ENCODE assay signal across 16 mouse cellular contexts in the genomic region with DNA sequence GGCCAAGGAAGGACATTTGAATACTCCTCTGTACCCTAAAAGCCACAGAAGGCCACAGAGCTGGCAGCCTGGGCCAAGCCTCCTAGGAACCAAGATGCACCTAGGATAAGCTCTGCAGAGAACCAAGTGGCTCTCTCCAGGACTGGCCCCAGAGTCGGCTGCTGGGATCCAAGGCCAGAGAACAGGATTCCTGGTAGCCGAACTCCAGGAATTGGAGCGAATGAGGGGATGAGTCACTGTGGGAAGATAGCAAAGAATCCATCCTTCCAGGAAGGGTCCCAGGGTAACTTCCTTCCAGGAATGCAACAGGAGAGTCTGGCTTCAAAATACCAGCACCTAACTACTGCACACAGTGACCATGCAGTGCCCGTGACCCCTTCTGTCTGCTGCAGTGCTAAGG. TPM values are rescaled to one million over a fixed set of nuclear protein-coding genes. Genes with fewer than 3 reads are reported as not detected.
DNase-seq lines count a peak whose midpoint lies in the region; ATAC-seq lines count a peak whose summit lies in the region.
"Had no signal": no experiment of that assay in that cellular context is flagged by ENCODE, and none has a peak within 500 bp of the region (broad histone marks: within the 10 kb centered on the region; RNA-seq: fewer than 3 reads in every experiment).

No protein-coding gene starts in this region.

- no peaks in the 10 kb centered on the region for H3K27me3 ChIP-seq in heart, embryonic 11.5 days (ENCODE audit: control insufficient read depth, insufficient read depth, low read length)
- H3K27me3 ChIP-seq in liver, embryonic 12.5 days (replicated peaks): no peaks in the 10 kb centered on the region
- H3K27me3 ChIP-seq in liver, embryonic 11.5 days (replicated peaks; ENCODE audit: control insufficient read depth, insufficient read depth, low read length): no peaks in the 10 kb centered on the region
- H3K27me3 ChIP-seq in embryonic facial prominence, embryonic 15.5 days: no peaks in the 10 kb centered on the region
- no peaks in the 10 kb centered on the region for H3K27me3 ChIP-seq in liver, embryonic 15.5 days
- H3K27me3 ChIP-seq: limb, embryonic 15.5 days had no signal

- H3K36me3 ChIP-seq in heart, embryonic 11.5 days (ENCODE audit: control insufficient read depth, insufficient read depth, low read length): no peaks in the 10 kb centered on the region
- peaks cover 49% of the 10 kb centered on the region for H3K36me3 ChIP-seq in liver, embryonic 12.5 days
- no peaks in the 10 kb centered on the region for H3K36me3 ChIP-seq in liver, embryonic 11.5 days (ENCODE audit: control insufficient read depth, insufficient read depth, low read length)
- no peaks in the 10 kb centered on the region for H3K36me3 ChIP-seq in embryonic facial prominence, embryonic 15.5 days
- H3K36me3 ChIP-seq in liver, embryonic 15.5 days (replicated peaks): peaks cover 25% of the 10 kb centered on the region; the same call in 1 of the 2 replicates
- H3K36me3 ChIP-seq: limb, embryonic 15.5 days had no signal

- peaks cover 48% of the 10 kb centered on the region for H3K4me1 ChIP-seq in heart, embryonic 11.5 days (ENCODE audit: control insufficient read depth, insufficient read depth, low read length)
- H3K4me1 ChIP-seq in liver, embryonic 12.5 days: peaks cover 64% of the 10 kb centered on the region
- peaks cover 48% of the 10 kb centered on the region for H3K4me1 ChIP-seq in liver, embryonic 11.5 days (replicated peaks; ENCODE audit: control insufficient read depth, insufficient read depth, low read length)
- peaks cover 25% of the 10 kb centered on the region for H3K4me1 ChIP-seq in embryonic facial prominence, embryonic 15.5 days
- peaks cover 61% of the 10 kb centered on the region for H3K4me1 ChIP-seq in liver, embryonic 15.5 days (replicated peaks)

- H3K4me2 ChIP-seq in heart, embryonic 11.5 days: no peak overlapping the region
- H3K4me2 ChIP-seq in liver, embryonic 12.5 days: no peak overlapping the region
- no peak overlapping the region for H3K4me2 ChIP-seq in liver, embryonic 11.5 days
- H3K4me2 ChIP-seq in embryonic facial prominence, embryonic 15.5 days (replicated peaks): no peak overlapping the region
- no peak overlapping the region for H3K4me2 ChIP-seq in liver, embryonic 15.5 days
- H3K4me2 ChIP-seq: limb, embryonic 15.5 days had no signal

- DNase-seq in heart, postnatal 36 days: no peak
- DNase-seq in liver, embryonic 11.5 days (ENCODE audit: low spot score): no peak
- no peak for DNase-seq in gastrocnemius, postnatal 14 days
- DNase-seq: cerebellum, postnatal 25 days; right cerebral cortex, adult 18-20 months; spleen, adult 18-20 months; thymus, postnatal 36 days had no signal

- no peak for ATAC-seq in heart, embryonic 11.5 days (replicated peaks; ENCODE audit: insufficient number of reproducible peaks, low FRiP score, low TSS enrichment)
- no peak for ATAC-seq in liver, embryonic 12.5 days
- no peak for ATAC-seq in liver, embryonic 11.5 days (replicated peaks; ENCODE audit: low FRiP score)
- ATAC-seq in embryonic facial prominence, embryonic 15.5 days (ENCODE audit: insufficient number of reproducible peaks, low FRiP score, low TSS enrichment, low read depth): no peak
- no peak for ATAC-seq in liver, embryonic 15.5 days (ENCODE audit: insufficient read depth)
- no peak for ATAC-seq in megakaryocyte progenitor cell, adult 5-6 weeks (replicated peaks; ENCODE audit: poor library complexity)
- ATAC-seq: CD4-positive, CD25-positive, alpha-beta regulatory T cell, adult 4 months had no signal

- H3K27ac ChIP-seq in heart, embryonic 11.5 days (ENCODE audit: low read depth, low read length): 0 out of 2 replicates have a peak overlapping the region, but pooled peaks have one; percentile 22
- 0 out of 2 replicates have a peak overlapping the region, but pooled peaks have one; percentile 13 for H3K27ac ChIP-seq in liver, embryonic 12.5 days
- no peak overlapping the region; the same call in 1 of the 2 replicates for H3K27ac ChIP-seq in liver, embryonic 11.5 days (ENCODE audit: low read depth, low read length)
- H3K27ac ChIP-seq in embryonic facial prominence, embryonic 15.5 days (replicated peaks): 0 out of 2 replicates have a peak overlapping the region, but pooled peaks have one; percentile 39
- 0 out of 2 replicates have a peak overlapping the region, but pooled peaks have one; percentile 10 for H3K27ac ChIP-seq in liver, embryonic 15.5 days (replicated peaks)
- H3K27ac ChIP-seq: limb, embryonic 15.5 days had no signal

- intact Hi-C loops in heart, postnatal 36 days (cut with DNase I): no loop called here
- intact Hi-C loops in gastrocnemius, postnatal 14 days (cut with DNase I; ENCODE audit: low total_unique reads): no loop called here

- H3K9ac ChIP-seq in heart, embryonic 11.5 days (ENCODE audit: low read depth, low read length): no peak overlapping the region
- H3K9ac ChIP-seq in liver, embryonic 12.5 days: no peak overlapping the region
- H3K9ac ChIP-seq in liver, embryonic 11.5 days (ENCODE audit: low read depth, low read length): no peak overlapping the region
- no peak overlapping the region for H3K9ac ChIP-seq in embryonic facial prominence, embryonic 15.5 days
- H3K9ac ChIP-seq in liver, embryonic 15.5 days: no peak overlapping the region
- H3K9ac ChIP-seq: limb, embryonic 15.5 days had no signal

- no peak overlapping the region for H3K4me3 ChIP-seq in heart, embryonic 11.5 days (ENCODE audit: low read depth, low read length)
- H3K4me3 ChIP-seq in liver, embryonic 12.5 days: no peak overlapping the region
- no peak overlapping the region for H3K4me3 ChIP-seq in liver, embryonic 11.5 days (ENCODE audit: low read depth, low read length)
- H3K4me3 ChIP-seq in embryonic facial prominence, embryonic 15.5 days (replicated peaks): no peak overlapping the region
- no peak overlapping the region for H3K4me3 ChIP-seq in liver, embryonic 15.5 days (replicated peaks)
- H3K4me3 ChIP-seq: left cerebral cortex, adult 2 months; limb, embryonic 15.5 days; midbrain, embryonic 10.5 days had no signal

- WGBS in heart, embryonic 11.5 days (ENCODE audit: insufficient replicate concordance): 73% methylated on average over 4 of the region's 4 CpGs
- WGBS in liver, embryonic 12.5 days (ENCODE audit: insufficient replicate concordance): 80% methylated on average over 4 of the region's 4 CpGs
- WGBS in liver, embryonic 11.5 days: 73% methylated on average over 4 of the region's 4 CpGs
- WGBS in embryonic facial prominence, embryonic 15.5 days: 86% methylated on average over 4 of the region's 4 CpGs
- WGBS in liver, embryonic 15.5 days (ENCODE audit: insufficient replicate concordance): 76% methylated on average over 4 of the region's 4 CpGs

- no peaks in the 10 kb centered on the region for H3K9me3 ChIP-seq in heart, embryonic 11.5 days (replicated peaks; ENCODE audit: control insufficient read depth, low read length)
- no peaks in the 10 kb centered on the region for H3K9me3 ChIP-seq in liver, embryonic 12.5 days (replicated peaks)
- no peaks in the 10 kb centered on the region for H3K9me3 ChIP-seq in liver, embryonic 11.5 days (ENCODE audit: control insufficient read depth, low read length)
- no peaks in the 10 kb centered on the region for H3K9me3 ChIP-seq in embryonic facial prominence, embryonic 15.5 days (replicated peaks)
- no peaks in the 10 kb centered on the region for H3K9me3 ChIP-seq in liver, embryonic 15.5 days (replicated peaks)
- H3K9me3 ChIP-seq: limb, embryonic 15.5 days; midbrain, embryonic 10.5 days had no signal

RNA-seq across cellular contexts. Expression of gene Scarb1, which starts 8.6 kb away (rescaled TPM):
- polyA plus RNA-seq in heart, embryonic 11.5 days (2014; fragmentation: Nextera tagmentation; extraction: Ambion mirVana): 57.1 and 67.0 TPM in 2 replicates
- 10 to 100 TPM; 35.4 to 44.4 TPM for total RNA-seq in heart, postnatal 36 days (2021)
- polyA plus RNA-seq in liver, embryonic 12.5 days (2016; fragmentation: Nextera tagmentation; extraction: Ambion mirVana): 87.1 and 88.8 TPM in 2 replicates
- 104 and 108 TPM in 2 replicates for polyA plus RNA-seq in liver, embryonic 11.5 days (2014; fragmentation: Nextera tagmentation; extraction: Ambion mirVana)
- 61.0 and 64.7 TPM in 2 replicates for polyA plus RNA-seq in embryonic facial prominence, embryonic 15.5 days (2015; fragmentation: Nextera tagmentation; extraction: Ambion mirVana)
- polyA plus RNA-seq in liver, embryonic 15.5 days (2015; fragmentation: Nextera tagmentation; extraction: Ambion mirVana): 76.6 and 87.3 TPM in 2 replicates
- 58.9 and 60.4 TPM in 2 replicates for total RNA-seq in megakaryocyte progenitor cell, adult 5-6 weeks (2015)
- total RNA-seq in megakaryocyte progenitor cell, adult 5-6 weeks (2017): 52.3 and 59.6 TPM in 2 replicates
- total RNA-seq in gastrocnemius, postnatal 14 days (2021): 10 to 100 TPM; 55.0 to 80.1 TPM

RNA-seq across cellular contexts. Expression of gene Gm10382, which starts 56.8 kb away (rescaled TPM):
- 0.42 TPM in 1 of 2 replicates, not detected in the other for polyA plus RNA-seq in heart, embryonic 11.5 days (2014; fragmentation: Nextera tagmentation; extraction: Ambion mirVana)
- not detected for total RNA-seq in heart, postnatal 36 days (2021)
- 0.38 and 0.66 TPM in 2 replicates for polyA plus RNA-seq in liver, embryonic 12.5 days (2016; fragmentation: Nextera tagmentation; extraction: Ambion mirVana)
- 0.18 and 0.34 TPM in 2 replicates for polyA plus RNA-seq in liver, embryonic 11.5 days (2014; fragmentation: Nextera tagmentation; extraction: Ambion mirVana)
- polyA plus RNA-seq in embryonic facial prominence, embryonic 15.5 days (2015; fragmentation: Nextera tagmentation; extraction: Ambion mirVana): 0.32 and 0.48 TPM in 2 replicates
- 0.31 and 0.35 TPM in 2 replicates for polyA plus RNA-seq in liver, embryonic 15.5 days (2015; fragmentation: Nextera tagmentation; extraction: Ambion mirVana)
- total RNA-seq in megakaryocyte progenitor cell, adult 5-6 weeks (2015): not detected in 2 replicates
- 0.91 and 1.3 TPM in 2 replicates for total RNA-seq in megakaryocyte progenitor cell, adult 5-6 weeks (2017)
- not detected for total RNA-seq in gastrocnemius, postnatal 14 days (2021)

RNA-seq across cellular contexts. Expression of gene Ubc, which starts 57.7 kb away (rescaled TPM):
- polyA plus RNA-seq in heart, embryonic 11.5 days (2014; fragmentation: Nextera tagmentation; extraction: Ambion mirVana): 833 and 922 TPM in 2 replicates
- total RNA-seq in heart, postnatal 36 days (2021): 1,000 to 10,000 TPM in 1 of 2 experiments, 100 to 1,000 TPM in 1; 856 to 1,567 TPM
- 657 and 673 TPM in 2 replicates for polyA plus RNA-seq in liver, embryonic 12.5 days (2016; fragmentation: Nextera tagmentation; extraction: Ambion mirVana)
- polyA plus RNA-seq in liver, embryonic 11.5 days (2014; fragmentation: Nextera tagmentation; extraction: Ambion mirVana): 772 and 827 TPM in 2 replicates
- 1,092 and 1,100 TPM in 2 replicates for polyA plus RNA-seq in embryonic facial prominence, embryonic 15.5 days (2015; fragmentation: Nextera tagmentation; extraction: Ambion mirVana)
- 563 and 623 TPM in 2 replicates for polyA plus RNA-seq in liver, embryonic 15.5 days (2015; fragmentation: Nextera tagmentation; extraction: Ambion mirVana)
- 172 and 201 TPM in 2 replicates for total RNA-seq in megakaryocyte progenitor cell, adult 5-6 weeks (2015)
- total RNA-seq in megakaryocyte progenitor cell, adult 5-6 weeks (2017): 204 and 293 TPM in 2 replicates
- total RNA-seq in gastrocnemius, postnatal 14 days (2021): 1,000 to 10,000 TPM in 1 of 2 experiments, 100 to 1,000 TPM in 1; 660 to 1,001 TPM
